In the genomic region with DNA sequence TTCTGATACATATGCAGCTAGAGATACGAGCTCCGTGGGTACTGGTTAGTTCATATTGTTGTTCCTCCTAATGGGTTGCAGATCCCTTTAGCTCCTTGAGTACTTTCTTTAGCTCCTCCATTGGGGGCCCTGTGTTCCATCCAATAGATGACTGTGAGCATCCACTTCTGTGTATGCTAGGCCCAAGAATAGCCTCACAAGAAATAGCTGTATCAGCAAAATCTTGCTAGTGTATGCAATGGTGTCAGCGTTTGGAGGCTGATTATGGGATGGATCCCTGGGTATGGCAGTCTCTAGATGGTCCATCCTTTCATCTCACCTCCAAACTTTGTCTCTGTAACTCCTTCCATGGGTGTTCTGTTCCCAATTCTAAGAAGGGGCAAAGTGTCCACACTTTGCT, we compare ENCODE assay signal across 3 mouse cellular contexts.
DNase-seq lines count a peak whose midpoint lies in the region; TF ChIP-seq lines count a peak whose summit lies in the region.
"Not testable (repeated sequence)": the region's sequence is repeated elsewhere in the genome, so short reads cannot be mapped to it uniquely, and the experiment has no call there.

No protein-coding gene starts in this region.

- not testable (repeated sequence) for TF ChIP-seq EP300 in CH12.LX (IDR thresholded peaks at IDR 0.05; ENCODE audit: low read length)

- dilution Hi-C loops in CH12.LX (cut with MboI; ENCODE audit: extremely low pct_ligation_motif_present, extremely low pct_unique_long_range_greater_than_20kb, low sequenced_read_pairs), result not testable (repeated sequence)

- H3K4me1 ChIP-seq in CH12.LX (ENCODE audit: control insufficient read depth in 1 of 2, insufficient read depth in 2 of 2), result peaks cover 0 to 14% of the 10 kb centered on the region in 2 experiments; a peak in 2 of 4 replicates
- peaks cover 67% of the 10 kb centered on the region for H3K4me1 ChIP-seq in E14TG2a.4 (replicated peaks; ENCODE audit: low read depth, low read length)
- peaks cover 15 to 20% of the 10 kb centered on the region in 2 experiments for H3K4me1 ChIP-seq in ES-E14 (ENCODE audit: control insufficient read depth in 2 of 2, insufficient read depth in 2 of 2, low read length in 2 of 2, poor library complexity in 1 of 2)

- TF ChIP-seq RAD21 in CH12.LX (IDR thresholded peaks at IDR 0.05; ENCODE audit: low read depth, low read length), result not testable (repeated sequence)

- not testable (repeated sequence) for TF ChIP-seq POLR2A in CH12.LX (IDR thresholded peaks at IDR 0.05; ENCODE audit: low read depth, low read length)

- H3K9me3 ChIP-seq in CH12.LX (replicated peaks; ENCODE audit: low read length); E14TG2a.4 (ENCODE audit: low read length); ES-E14 (ENCODE audit: control insufficient read depth, insufficient read depth, low read depth, low read length): not testable (repeated sequence)

- H3K4me2 ChIP-seq in CH12.LX (ENCODE audit: insufficient read depth, low read depth, poor library complexity, severe bottlenecking), result not testable (repeated sequence)

- H3K9ac ChIP-seq in CH12.LX (ENCODE audit: insufficient read depth, low read depth); ES-E14 (ENCODE audit: insufficient read depth, low read depth, low read length, poor library complexity, severe bottlenecking): not testable (repeated sequence)

- not testable (repeated sequence) for H3K27me3 ChIP-seq in CH12.LX (replicated peaks); E14TG2a.4 (ENCODE audit: insufficient read depth, low read length)

- in situ Hi-C loops in CH12.LX (cut with MboI; ENCODE audit: low pct_ligation_motif_present, low pct_unique_long_range_greater_than_20kb, low sequenced_read_pairs), result loop anchor here (10.0 kb wide), 1 partner anchor 259 kb away; no protein-coding TSS in a partner anchor
- in situ Hi-C loops in ES-E14 (cut with MboI; ENCODE audit: low sequenced_read_pairs in 2 of 2, unreplicated experiment in 2 of 2), result not testable (repeated sequence)

- not testable (repeated sequence) for TF ChIP-seq CTCF in CH12.LX (conservative IDR thresholded peaks at IDR 0.05 in 1 of 2, IDR thresholded peaks at IDR 0.05 in 1 of 2; ENCODE audit: low read depth in 2 of 2, low read length in 2 of 2); E14TG2a.4 (conservative IDR thresholded peaks at IDR 0.05; ENCODE audit: low read length)

- not testable (repeated sequence) for H3K79me2 ChIP-seq in CH12.LX (replicated peaks; ENCODE audit: control insufficient read depth, extremely low read depth, insufficient read depth, poor library complexity, severe bottlenecking)

- DNase-seq in CH12.LX (ENCODE audit: extremely low read depth); ES-E14 (ENCODE audit: low read depth, low spot score): not testable (repeated sequence)

- not testable (repeated sequence) for H3K36me3 ChIP-seq in CH12.LX (replicated peaks in 1 of 2; ENCODE audit: control insufficient read depth in 1 of 2, insufficient read depth in 1 of 2, low read length in 1 of 2); E14TG2a.4 (ENCODE audit: insufficient read depth, low read length); ES-E14 (ENCODE audit: control insufficient read depth, insufficient read depth, low read length, poor library complexity, severe bottlenecking)

- not testable (repeated sequence) for H3K27ac ChIP-seq in CH12.LX (ENCODE audit: insufficient read depth, low read depth)
- peak overlapping the region; percentile 69; the same call in 1 of the 2 replicates for H3K27ac ChIP-seq in ES-E14 (ENCODE audit: insufficient read depth, low read depth, low read length, poor library complexity, severe bottlenecking)

- not testable (repeated sequence) for H3K4me3 ChIP-seq in CH12.LX (replicated peaks in 1 of 3; ENCODE audit: low read depth in 2 of 3, low read length in 2 of 3, poor library complexity in 1 of 3); ES-E14 (ENCODE audit: insufficient read depth in 1 of 2, low read depth in 1 of 2, low read length in 2 of 2, poor library complexity in 1 of 2, severe bottlenecking in 1 of 2)
- H3K4me3 ChIP-seq in E14TG2a.4 (replicated peaks; ENCODE audit: low read length), result peak overlapping the region; percentile 68

TF ChIP-seq in CH12.LX, 34 proteins besides CTCF, POLR2A, EP300 and RAD21:
- TF ChIP-seq MAFK (IDR thresholded peaks at IDR 0.05; ENCODE audit: insufficient replicate concordance, low read length), result peak; percentile 56; the same call in 1 of the 2 replicates

TF ChIP-seq in ES-E14, 5 proteins besides CTCF, POLR2A, EP300 and RAD21:
- TF ChIP-seq MAFK (IDR thresholded peaks at IDR 0.05; ENCODE audit: insufficient read depth, low read depth, low read length), result peak; percentile 79
